Mouse (Mus musculus) testis, adult 2 months (tissue): ENCODE results near the gene Ranbp10.

Experiments used
- CTCF ChIP-seq: fragments of 200-500 bp; IDR thresholded peaks from 2 replicates; pipeline ENCODE4 v1.5.1; 2012; ENCODE audit warnings: low read depth, mild to moderate bottlenecking, inconsistent platforms, low read length, moderate library complexity; ENCODE audit not compliant: control insufficient read depth, insufficient read depth, insufficient replicate concordance
- POLR2A ChIP-seq: fragments of 200-500 bp; IDR thresholded peaks from 2 replicates; pipeline ENCODE4 v1.6.1; 2012; ENCODE audit warnings: low read depth, mild to moderate bottlenecking, inconsistent platforms, low read length, moderate library complexity; ENCODE audit not compliant: control insufficient read depth

- TF ChIP-seq POLR2A (no peak), CTCF (no peak)
Observed at GRCm38 (mm10) chr8:105812511-105812910, 14.6 kb downstream of the Ranbp10 start.
